Mouse (Mus musculus) B cell, adult 67 days (primary cell): ENCODE results near the gene Gm7995. TPM values are rescaled to one million over a fixed set of nuclear protein-coding genes. Genes with fewer than 3 reads are reported as not detected.

ENCODE experiments used
- total RNA-seq, 2 experiments: library from RNA; stranded (reverse); gene quantifications; 4 replicates each; pipeline ENCODE4 v1.2.4; 2023

Gm7995 gene
- not detected for total RNA-seq

GRCm38 (mm10) chr14:42309910-42310309, at the start of gene Gm7995:
Gene Gm7995, plus strand, starts transcription at chr14:42310210.

GRCm38 (mm10) chr14:42297258-42297657, 12.8 kb upstream of the Gm7995 start, which contains the start of gene Gm9611:
Gene Gm9611, minus strand, starts transcription at chr14:42297358.

Other genes with a start within 250 kb of the Gm7995 start
- not detected for gene Gm7951, start 192.8 kb upstream of the Gm7995 start, total RNA-seq
- not detected for gene Gm17027, start 147.6 kb upstream of the Gm7995 start, total RNA-seq
- not detected for gene Gm3573, start 119.4 kb upstream of the Gm7995 start, total RNA-seq
- not detected for gene Gm17026, start 50.2 kb upstream of the Gm7995 start, total RNA-seq
- gene Gm9611, start 12.9 kb upstream of the Gm7995 start, total RNA-seq, result not detected
- gene Gm8005, start 129.5 kb downstream of the Gm7995 start, total RNA-seq, result not detected
- not detected for gene Gm8011, start 153.7 kb downstream of the Gm7995 start, total RNA-seq
- not detected for gene Gm8020, start 192.1 kb downstream of the Gm7995 start, total RNA-seq
- not detected for gene Gm8024, start 214.1 kb downstream of the Gm7995 start, total RNA-seq